Mouse (Mus musculus): ENCODE measurements around the gene Gm6205.
"Not testable (repeated sequence)": the region's sequence is repeated elsewhere in the genome, so short reads cannot be mapped to it uniquely, and the experiment has no call there.

Gene Gm6205

DNA sequence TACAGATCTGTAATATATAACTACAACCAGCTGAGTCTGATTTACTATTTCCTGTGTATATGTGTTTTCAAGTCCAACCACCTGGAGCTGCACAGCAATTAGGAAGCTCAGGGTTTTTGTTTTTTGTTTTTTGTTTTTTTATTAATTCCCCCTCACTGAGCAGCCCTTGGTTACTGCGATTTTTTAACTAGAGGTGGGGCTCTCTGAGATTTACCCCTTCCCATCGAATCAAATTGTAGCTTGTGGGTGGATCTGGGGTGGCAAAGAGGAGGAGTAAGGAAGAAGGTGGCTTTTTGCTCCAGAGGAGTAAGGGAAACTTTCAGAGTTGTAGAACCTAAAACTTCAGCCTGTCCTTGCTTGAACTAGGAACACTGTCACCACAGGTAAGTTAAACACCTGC lies at the start of gene Gm6205:
Gene Gm6205, plus strand, starts transcription at position 301 of the 400 bp plus-strand sequence.
- not testable (repeated sequence) for DNase-seq (ENCODE audit: low spot score in 2 of 2)

GRCm38 (mm10) chr5:94616242-94616641 lies 31.9 kb upstream of the Gm6205 start, which contains the start of gene Gm3147:
TSS of gene Gm3147 (minus strand) at chr5:94616342.
- DNase-seq (ENCODE audit: low spot score in 2 of 2), result not testable (repeated sequence)

GRCm38 (mm10) chr5:94623679-94624078 lies 24.5 kb upstream of the Gm6205 start, which contains the start of gene Gm6509:
TSS of gene Gm6509 (plus strand) at chr5:94623979.
- DNase-seq (ENCODE audit: low spot score in 2 of 2), result not testable (repeated sequence)
